Mouse (Mus musculus): Measurements from ENCODE around the gene Capn11. TPM values are rescaled to one million over a fixed set of nuclear protein-coding genes. Genes with fewer than 3 reads are reported as not detected.

The Capn11 gene
- polyA plus RNA-seq, 1 experiment from 2014 or later = not detected

GRCm38 (mm10) chr17:45642701-45643100 lies 16.4 kb downstream of the Capn11 start:
- Histone ChIP-seq H3K27me3 (ENCODE audit: insufficient read depth, low read length) (no peaks in the 10 kb centered on the region), H3K4me1 (ENCODE audit: insufficient read depth) (no peaks in the 10 kb centered on the region), H3K36me3 (ENCODE audit: insufficient read depth) (no peaks in the 10 kb centered on the region), H3K9ac (peak overlapping the region; percentile 6; the same call in 1 of the 2 replicates), H3K9me3 (ENCODE audit: low read depth, low read length) (no peaks in the 10 kb centered on the region), H3K4me3 (ENCODE audit: low read depth, low read length) (no peak overlapping the region), H3K4me2 (no peak overlapping the region), H3K27ac (ENCODE audit: low read depth) (no peak overlapping the region)
- peak; percentile 92 for TF ChIP-seq CTCF (IDR thresholded peaks at IDR 0.05; ENCODE audit: low read depth)
- WGBS = 21% methylated on average over 12 of the region's 12 CpGs
- peak; percentile 83 for DNase-seq
- 0 out of 2 replicates have a peak, but pooled peaks have one; percentile 24 for ATAC-seq (ENCODE audit: insufficient read depth)

- no peaks in the 10 kb centered on the region for H3K36me3 ChIP-seq (ENCODE audit: insufficient read depth)
- 80% methylated on average over 8 of the region's 8 CpGs for WGBS
- no peak overlapping the region for H3K27ac ChIP-seq (ENCODE audit: low read depth)
- H3K9ac ChIP-seq = no peak overlapping the region
- no peak for TF ChIP-seq CTCF (IDR thresholded peaks at IDR 0.05; ENCODE audit: low read depth)
- no peaks in the 10 kb centered on the region for H3K4me1 ChIP-seq (ENCODE audit: insufficient read depth)
- H3K27me3 ChIP-seq (ENCODE audit: insufficient read depth, low read length) = no peaks in the 10 kb centered on the region
- H3K4me3 ChIP-seq (ENCODE audit: low read depth, low read length) = no peak overlapping the region
- H3K4me2 ChIP-seq = no peak overlapping the region
- ATAC-seq (ENCODE audit: insufficient read depth) = no peak
- DNase-seq = no peak
- H3K9me3 ChIP-seq (ENCODE audit: low read depth, low read length) = no peaks in the 10 kb centered on the region
These were observed 17.1 kb downstream of the Capn11 start for GRCm38 (mm10) chr17:45641981-45642380.

GRCm38 (mm10) chr17:45638596-45639295 lies 20.4 kb downstream of the Capn11 start:
- TF ChIP-seq CTCF (IDR thresholded peaks at IDR 0.05; ENCODE audit: low read depth) = no peak
- Histone ChIP-seq H3K27ac (ENCODE audit: low read depth) (no peak overlapping the region), H3K4me3 (ENCODE audit: low read depth, low read length) (no peak overlapping the region), H3K27me3 (ENCODE audit: insufficient read depth, low read length) (no peaks in the 10 kb centered on the region), H3K4me1 (ENCODE audit: insufficient read depth) (no peaks in the 10 kb centered on the region), H3K4me2 (no peak overlapping the region), H3K9ac (no peak overlapping the region), H3K9me3 (ENCODE audit: low read depth, low read length) (no peaks in the 10 kb centered on the region), H3K36me3 (ENCODE audit: insufficient read depth) (no peaks in the 10 kb centered on the region)
- ATAC-seq (ENCODE audit: insufficient read depth) (no peak), DNase-seq (no peak)
- WGBS = 65% methylated on average over 16 of the region's 16 CpGs

- H3K4me1 ChIP-seq (ENCODE audit: insufficient read depth) = peaks cover 13% of the 10 kb centered on the region
- DNase-seq = no peak
- H3K9ac ChIP-seq = no peak overlapping the region
- H3K4me3 ChIP-seq (ENCODE audit: low read depth, low read length) = no peak overlapping the region
- no peaks in the 10 kb centered on the region for H3K36me3 ChIP-seq (ENCODE audit: insufficient read depth)
- no peaks in the 10 kb centered on the region for H3K27me3 ChIP-seq (ENCODE audit: insufficient read depth, low read length)
- no peak overlapping the region for H3K27ac ChIP-seq (ENCODE audit: low read depth)
- TF ChIP-seq CTCF (IDR thresholded peaks at IDR 0.05; ENCODE audit: low read depth) = no peak
- no peak for ATAC-seq (ENCODE audit: insufficient read depth)
- H3K4me2 ChIP-seq = no peak overlapping the region
- WGBS = 77% methylated on average over 5 of the region's 5 CpGs
- no peaks in the 10 kb centered on the region for H3K9me3 ChIP-seq (ENCODE audit: low read depth, low read length)
These were observed 25.1 kb downstream of the Capn11 start for GRCm38 (mm10) chr17:45634033-45634432.

- no peak for ATAC-seq (ENCODE audit: insufficient read depth)
- no peak overlapping the region for H3K4me2 ChIP-seq
- H3K4me3 ChIP-seq (ENCODE audit: low read depth, low read length) = no peak overlapping the region
- H3K9ac ChIP-seq = no peak overlapping the region
- no peak for TF ChIP-seq CTCF (IDR thresholded peaks at IDR 0.05; ENCODE audit: low read depth)
- DNase-seq = no peak
- H3K36me3 ChIP-seq (ENCODE audit: insufficient read depth) = no peaks in the 10 kb centered on the region
- no peak overlapping the region for H3K27ac ChIP-seq (ENCODE audit: low read depth)
- H3K27me3 ChIP-seq (ENCODE audit: insufficient read depth, low read length) = no peaks in the 10 kb centered on the region
- H3K9me3 ChIP-seq (ENCODE audit: low read depth, low read length) = no peaks in the 10 kb centered on the region
- H3K4me1 ChIP-seq (ENCODE audit: insufficient read depth) = peaks cover 19% of the 10 kb centered on the region
- WGBS = 75% methylated on average over 6 of the region's 6 CpGs
These were observed 27.2 kb downstream of the Capn11 start for GRCm38 (mm10) chr17:45631940-45632339.

GRCm38 (mm10) chr17:45630992-45631391 lies 28.1 kb downstream of the Capn11 start:
- H3K9me3 ChIP-seq (ENCODE audit: low read depth, low read length) = no peaks in the 10 kb centered on the region
- ATAC-seq (ENCODE audit: insufficient read depth) (no peak), DNase-seq (no peak)
- no peak overlapping the region for H3K9ac ChIP-seq
- no peak for TF ChIP-seq CTCF (IDR thresholded peaks at IDR 0.05; ENCODE audit: low read depth)
- no peak overlapping the region; the same call in 1 of the 2 replicates for H3K4me2 ChIP-seq
- 54% methylated on average over 3 of the region's 3 CpGs for WGBS
- no peaks in the 10 kb centered on the region for H3K27me3 ChIP-seq (ENCODE audit: insufficient read depth, low read length)
- H3K4me3 ChIP-seq (ENCODE audit: low read depth, low read length) = no peak overlapping the region
- no peaks in the 10 kb centered on the region for H3K36me3 ChIP-seq (ENCODE audit: insufficient read depth)
- no peak overlapping the region for H3K27ac ChIP-seq (ENCODE audit: low read depth)
- peaks cover 19% of the 10 kb centered on the region for H3K4me1 ChIP-seq (ENCODE audit: insufficient read depth)

- WGBS = 3% methylated on average over 34 of the region's 34 CpGs
- H3K27me3 ChIP-seq (ENCODE audit: insufficient read depth, low read length) = no peaks in the 10 kb centered on the region
- H3K9ac ChIP-seq = peak overlapping the region; percentile 40
- H3K36me3 ChIP-seq (ENCODE audit: insufficient read depth) = no peaks in the 10 kb centered on the region
- H3K4me2 ChIP-seq = peak overlapping the region; percentile 77
- H3K4me3 ChIP-seq (ENCODE audit: low read depth, low read length) = peak overlapping the region; percentile 36
- H3K9me3 ChIP-seq (ENCODE audit: low read depth, low read length) = no peaks in the 10 kb centered on the region
- TF ChIP-seq CTCF (IDR thresholded peaks at IDR 0.05; ENCODE audit: low read depth) = peak; percentile 70
- peak; percentile 63 for ATAC-seq (ENCODE audit: insufficient read depth)
- H3K27ac ChIP-seq (ENCODE audit: low read depth) = peak overlapping the region; percentile 64
- peak; percentile 89 for DNase-seq
- H3K4me1 ChIP-seq (ENCODE audit: insufficient read depth) = peaks cover 19% of the 10 kb centered on the region
These were observed 29.0 kb downstream of the Capn11 start for GRCm38 (mm10) chr17:45629861-45630694.
